Mouse (Mus musculus): ENCODE data around the gene Idh1. TPM values are rescaled to one million over a fixed set of nuclear protein-coding genes. Genes with fewer than 3 reads are reported as not detected.

Idh1 gene
- polyA plus RNA-seq, 1 experiment from 2014 or later = 539 TPM

DNA sequence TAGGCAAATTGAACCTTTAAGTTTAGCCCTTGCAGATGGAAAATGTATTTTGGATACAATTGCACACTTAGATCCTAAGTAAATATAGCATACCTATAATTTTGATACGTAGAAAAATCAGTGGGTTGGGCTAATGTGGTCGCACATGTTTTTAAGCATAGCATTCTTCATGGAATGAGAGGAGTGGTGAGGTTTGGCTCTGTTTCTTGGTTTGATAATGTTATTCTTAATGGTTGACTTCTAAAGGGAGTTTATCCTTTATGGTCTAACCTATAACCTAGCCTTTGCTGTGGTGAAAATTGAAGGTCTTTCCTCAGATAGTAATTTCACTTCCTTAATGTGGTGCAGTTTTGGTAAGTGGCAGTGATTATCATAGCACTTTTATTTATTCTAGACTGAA, 12.6 kb upstream of the Idh1 start:
- Histone ChIP-seq H3K4me2 (ENCODE audit: low read length) (no peak overlapping the region), H3K27me3 (replicated peaks; ENCODE audit: control insufficient read depth, insufficient read depth, low read length) (no peaks in the 10 kb centered on the region), H3K9me3 (replicated peaks; ENCODE audit: control insufficient read depth, low read length) (no peaks in the 10 kb centered on the region), H3K9ac (ENCODE audit: low read length) (no peak overlapping the region), H3K4me1 (ENCODE audit: control insufficient read depth, insufficient read depth, low read length) (no peaks in the 10 kb centered on the region), H3K4me3 (ENCODE audit: low read depth, low read length) (no peak overlapping the region), H3K36me3 (ENCODE audit: control insufficient read depth, insufficient read depth, low read length) (peaks cover 31% of the 10 kb centered on the region), H3K27ac (ENCODE audit: low read depth, low read length) (no peak overlapping the region)
- WGBS = 94% methylated on average over 2 of the region's 2 CpGs
- ATAC-seq = no peak
- no peak for DNase-seq (ENCODE audit: low spot score)

DNA sequence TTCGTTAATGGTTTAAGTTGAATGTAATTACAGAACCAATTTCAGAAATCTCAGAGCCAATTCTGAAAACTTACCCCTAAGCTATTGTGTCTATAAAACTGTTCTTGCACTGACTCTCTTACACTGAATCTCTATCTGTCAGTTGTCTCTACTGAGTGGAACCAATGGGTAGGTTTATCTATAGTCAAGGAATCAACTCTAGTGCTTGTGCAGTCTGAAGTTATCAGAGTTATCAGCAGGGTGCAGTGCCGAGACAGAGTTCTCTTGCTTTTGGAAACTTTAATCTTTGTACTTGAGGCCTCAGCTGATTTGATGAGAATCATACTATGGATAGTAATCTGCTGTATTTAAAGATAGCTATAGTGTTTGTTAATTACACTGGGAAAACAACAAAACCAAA, 12.1 kb upstream of the Idh1 start:
- no peak overlapping the region for H3K4me3 ChIP-seq (ENCODE audit: low read depth, low read length)
- peaks cover 29% of the 10 kb centered on the region for H3K36me3 ChIP-seq (ENCODE audit: control insufficient read depth, insufficient read depth, low read length)
- H3K27me3 ChIP-seq (replicated peaks; ENCODE audit: control insufficient read depth, insufficient read depth, low read length) = no peaks in the 10 kb centered on the region
- WGBS = 92% methylated on average over 2 of the region's 2 CpGs
- no peaks in the 10 kb centered on the region for H3K9me3 ChIP-seq (replicated peaks; ENCODE audit: control insufficient read depth, low read length)
- no peak overlapping the region for H3K27ac ChIP-seq (ENCODE audit: low read depth, low read length)
- H3K9ac ChIP-seq (ENCODE audit: low read length) = no peak overlapping the region
- no peak overlapping the region for H3K4me2 ChIP-seq (ENCODE audit: low read length)
- ATAC-seq (no peak), DNase-seq (ENCODE audit: low spot score) (no peak)
- H3K4me1 ChIP-seq (ENCODE audit: control insufficient read depth, insufficient read depth, low read length) = no peaks in the 10 kb centered on the region

DNA sequence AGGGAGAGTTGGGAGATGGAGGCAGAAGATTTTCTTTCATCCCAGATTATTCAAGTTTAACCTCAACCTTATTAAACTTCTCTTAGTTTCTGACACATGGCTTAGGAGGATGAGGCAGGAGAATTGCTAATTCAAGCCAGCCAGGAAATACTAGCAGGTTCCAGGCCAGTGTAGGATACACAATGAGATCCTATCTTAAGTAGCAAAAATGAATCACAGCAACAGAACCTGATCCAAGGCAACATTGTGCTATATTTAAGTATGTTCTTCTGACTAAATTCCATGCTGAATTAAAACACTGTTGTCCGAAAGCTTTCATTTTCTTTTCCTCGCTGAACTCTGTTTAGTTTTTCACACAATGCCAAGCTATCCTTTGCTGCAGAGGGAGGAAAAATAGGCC, 6.9 kb upstream of the Idh1 start:
- ATAC-seq (no peak), DNase-seq (ENCODE audit: low spot score) (no peak)
- no peaks in the 10 kb centered on the region for H3K27me3 ChIP-seq (replicated peaks; ENCODE audit: control insufficient read depth, insufficient read depth, low read length)
- 92% methylated on average over 2 of the region's 2 CpGs for WGBS
- H3K27ac ChIP-seq (ENCODE audit: low read depth, low read length) = no peak overlapping the region
- no peak overlapping the region for H3K9ac ChIP-seq (ENCODE audit: low read length)
- H3K4me1 ChIP-seq (ENCODE audit: control insufficient read depth, insufficient read depth, low read length) = no peaks in the 10 kb centered on the region
- peaks cover 40% of the 10 kb centered on the region for H3K36me3 ChIP-seq (ENCODE audit: control insufficient read depth, insufficient read depth, low read length)
- H3K4me3 ChIP-seq (ENCODE audit: low read depth, low read length) = no peak overlapping the region
- H3K9me3 ChIP-seq (replicated peaks; ENCODE audit: control insufficient read depth, low read length) = no peaks in the 10 kb centered on the region
- no peak overlapping the region for H3K4me2 ChIP-seq (ENCODE audit: low read length)

DNA sequence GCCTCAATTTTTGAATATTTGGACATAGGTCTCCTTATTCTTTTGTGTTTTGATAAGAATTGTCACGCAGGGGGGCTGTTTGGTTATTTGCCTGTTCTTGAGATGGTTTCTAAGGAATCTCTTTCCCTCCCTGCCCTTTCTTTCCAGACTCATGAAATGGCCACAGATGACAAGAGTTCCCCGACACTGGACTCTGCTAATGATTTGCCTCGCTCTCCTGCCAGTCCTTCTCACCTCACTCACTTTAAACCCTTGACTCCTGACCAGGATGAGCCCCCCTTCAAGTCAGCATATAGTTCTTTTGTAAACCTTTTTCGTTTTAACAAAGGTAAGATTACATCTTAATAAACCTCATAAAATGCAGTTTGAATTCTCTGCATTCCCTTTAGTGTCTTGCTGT, 3.9 kb upstream of the Idh1 start:
- Histone ChIP-seq H3K27ac (ENCODE audit: low read depth, low read length) (no peak overlapping the region), H3K4me1 (ENCODE audit: control insufficient read depth, insufficient read depth, low read length) (peaks cover 6% of the 10 kb centered on the region), H3K9ac (ENCODE audit: low read length) (no peak overlapping the region), H3K4me3 (ENCODE audit: low read depth, low read length) (no peak overlapping the region), H3K27me3 (replicated peaks; ENCODE audit: control insufficient read depth, insufficient read depth, low read length) (no peaks in the 10 kb centered on the region), H3K36me3 (ENCODE audit: control insufficient read depth, insufficient read depth, low read length) (peaks cover 23% of the 10 kb centered on the region), H3K4me2 (ENCODE audit: low read length) (no peak overlapping the region), H3K9me3 (replicated peaks; ENCODE audit: control insufficient read depth, low read length) (no peaks in the 10 kb centered on the region)
- no peak for DNase-seq (ENCODE audit: low spot score)
- 89% methylated on average over 4 of the region's 4 CpGs for WGBS
- ATAC-seq = no peak

DNA sequence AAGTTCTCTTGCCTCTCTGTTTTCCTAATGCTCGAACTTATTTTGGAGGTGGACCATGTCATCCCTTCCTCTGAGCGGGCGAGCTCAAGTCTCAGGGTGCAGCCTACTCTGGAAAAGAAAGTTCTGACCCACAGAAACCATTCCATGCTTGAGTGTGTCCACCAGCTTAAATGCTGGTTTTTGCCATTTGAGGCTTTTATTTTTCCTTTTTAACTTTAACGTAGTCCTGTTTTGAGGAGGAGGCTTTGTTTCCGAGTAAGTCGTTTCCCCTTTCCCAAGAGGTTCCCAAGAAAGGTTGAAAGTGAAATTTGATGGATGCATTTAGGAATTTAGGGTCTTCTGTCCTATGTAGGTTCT, 752 bp upstream of the Idh1 start:
- Histone ChIP-seq H3K9ac (ENCODE audit: low read length) (peak overlapping the region; percentile 86), H3K27me3 (replicated peaks; ENCODE audit: control insufficient read depth, insufficient read depth, low read length) (no peaks in the 10 kb centered on the region), H3K9me3 (replicated peaks; ENCODE audit: control insufficient read depth, low read length) (no peaks in the 10 kb centered on the region), H3K4me2 (ENCODE audit: low read length) (peak overlapping the region; percentile 61), H3K27ac (ENCODE audit: low read depth, low read length) (no peak overlapping the region; the same call in 1 of the 2 replicates), H3K4me3 (ENCODE audit: low read depth, low read length) (peak overlapping the region; percentile 88), H3K36me3 (ENCODE audit: control insufficient read depth, insufficient read depth, low read length) (peaks cover 8% of the 10 kb centered on the region), H3K4me1 (ENCODE audit: control insufficient read depth, insufficient read depth, low read length) (peaks cover 6% of the 10 kb centered on the region)
- ATAC-seq (no peak; the same call in 1 of the 2 replicates), DNase-seq (ENCODE audit: low spot score) (no peak)
- WGBS = 0% methylated on average over 6 of the region's 6 CpGs

DNA sequence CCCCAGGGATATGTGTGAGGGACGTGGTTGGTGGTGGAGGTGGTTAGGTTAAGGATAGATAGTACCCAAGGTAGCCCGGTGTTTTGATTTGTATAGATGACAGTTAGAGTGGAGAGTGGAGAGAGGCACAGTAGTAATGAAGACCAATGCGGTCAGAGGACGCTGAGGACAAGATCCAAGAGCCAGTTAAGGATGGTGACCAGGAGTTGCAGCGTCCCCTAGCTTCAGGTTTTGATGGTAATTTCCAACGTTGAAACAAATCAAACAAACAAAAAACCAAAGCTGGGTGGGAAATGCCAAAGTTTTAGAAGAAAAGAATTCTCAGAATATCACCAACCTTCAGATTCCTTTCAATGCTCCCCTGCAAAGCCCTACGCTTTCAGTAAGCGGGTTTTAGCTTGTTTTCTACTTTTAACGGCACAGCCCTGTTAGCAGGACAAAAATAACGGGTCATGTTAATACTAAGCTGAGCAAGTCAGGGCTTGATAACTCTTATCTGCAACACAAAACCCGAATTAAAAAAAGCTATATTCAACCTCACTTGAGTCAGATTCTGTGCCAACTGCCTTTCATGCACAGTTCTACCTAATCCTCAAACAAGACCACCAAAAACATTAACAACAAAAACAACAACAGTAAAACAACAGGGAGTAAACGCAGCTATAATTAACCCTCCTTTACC, 635 bp downstream of the Idh1 start:
- Histone ChIP-seq H3K36me3 (ENCODE audit: control insufficient read depth, insufficient read depth, low read length) (no peaks in the 10 kb centered on the region), H3K27me3 (replicated peaks; ENCODE audit: control insufficient read depth, insufficient read depth, low read length) (no peaks in the 10 kb centered on the region), H3K9me3 (replicated peaks; ENCODE audit: control insufficient read depth, low read length) (no peaks in the 10 kb centered on the region), H3K4me2 (ENCODE audit: low read length) (peak overlapping the region; percentile 70), H3K4me3 (ENCODE audit: low read depth, low read length) (peak overlapping the region; percentile 88), H3K4me1 (ENCODE audit: control insufficient read depth, insufficient read depth, low read length) (peaks cover 6% of the 10 kb centered on the region), H3K27ac (ENCODE audit: low read depth, low read length) (0 out of 2 replicates have a peak overlapping the region, but pooled peaks have one; percentile 44), H3K9ac (ENCODE audit: low read length) (peak overlapping the region; percentile 66)
- ATAC-seq (no peak), DNase-seq (ENCODE audit: low spot score) (no peak)
- 26% methylated on average over 12 of the region's 12 CpGs for WGBS

DNA sequence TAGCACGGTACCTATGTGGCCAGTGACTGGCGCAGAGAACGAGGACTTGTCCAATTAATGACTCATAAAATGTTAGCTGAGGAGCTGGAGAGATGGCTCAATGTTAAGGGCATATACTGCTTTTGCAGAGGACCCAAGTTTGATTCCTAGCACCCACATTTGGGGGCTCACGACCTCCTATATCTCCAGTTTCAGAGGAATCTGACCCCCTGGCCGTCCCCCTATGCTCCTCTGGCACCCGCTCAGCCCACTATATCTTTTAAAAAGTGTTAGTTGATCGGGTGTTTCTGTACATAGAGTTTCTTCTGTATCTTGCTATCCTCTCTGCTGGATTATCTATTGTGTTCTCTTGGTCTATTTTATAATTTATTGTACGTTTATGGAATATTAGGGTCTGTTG, 1.3 kb downstream of the Idh1 start:
- no peak overlapping the region for H3K4me2 ChIP-seq (ENCODE audit: low read length)
- H3K9me3 ChIP-seq (replicated peaks; ENCODE audit: control insufficient read depth, low read length) = no peaks in the 10 kb centered on the region
- DNase-seq (ENCODE audit: low spot score) = no peak
- no peaks in the 10 kb centered on the region for H3K36me3 ChIP-seq (ENCODE audit: control insufficient read depth, insufficient read depth, low read length)
- no peaks in the 10 kb centered on the region for H3K27me3 ChIP-seq (replicated peaks; ENCODE audit: control insufficient read depth, insufficient read depth, low read length)
- ATAC-seq = no peak
- 89% methylated on average over 8 of the region's 8 CpGs for WGBS
- H3K4me1 ChIP-seq (ENCODE audit: control insufficient read depth, insufficient read depth, low read length) = peaks cover 6% of the 10 kb centered on the region
- H3K27ac ChIP-seq (ENCODE audit: low read depth, low read length) = no peak overlapping the region
- H3K9ac ChIP-seq (ENCODE audit: low read length) = no peak overlapping the region
- no peak overlapping the region for H3K4me3 ChIP-seq (ENCODE audit: low read depth, low read length)

DNA sequence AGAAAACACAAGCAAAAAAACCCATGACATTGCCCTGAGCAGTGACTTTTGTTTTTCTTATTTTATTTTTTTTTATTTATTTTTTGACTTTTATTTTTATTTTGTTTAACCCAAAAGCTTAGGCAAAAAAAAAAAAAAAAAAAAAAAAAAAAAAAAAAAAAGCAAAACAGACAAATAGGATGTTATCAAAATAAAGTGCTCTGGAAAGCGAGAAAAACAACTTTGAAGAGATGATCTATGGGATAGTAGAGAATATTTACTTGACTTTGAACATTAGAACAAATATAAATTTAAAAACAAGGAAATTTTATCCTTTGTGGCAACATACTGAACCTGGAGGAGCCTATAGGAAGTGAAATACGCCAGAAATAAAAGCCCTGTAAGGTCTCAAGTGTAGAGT, 2.3 kb downstream of the Idh1 start:
- H3K4me1 ChIP-seq (ENCODE audit: control insufficient read depth, insufficient read depth, low read length) = peaks cover 6% of the 10 kb centered on the region
- no peaks in the 10 kb centered on the region for H3K9me3 ChIP-seq (replicated peaks; ENCODE audit: control insufficient read depth, low read length)
- no peak overlapping the region for H3K27ac ChIP-seq (ENCODE audit: low read depth, low read length)
- H3K4me2 ChIP-seq (ENCODE audit: low read length) = no peak overlapping the region
- no peaks in the 10 kb centered on the region for H3K36me3 ChIP-seq (ENCODE audit: control insufficient read depth, insufficient read depth, low read length)
- 88% methylated on average over 2 of the region's 2 CpGs for WGBS
- H3K27me3 ChIP-seq (replicated peaks; ENCODE audit: control insufficient read depth, insufficient read depth, low read length) = no peaks in the 10 kb centered on the region
- H3K9ac ChIP-seq (ENCODE audit: low read length) = no peak overlapping the region
- DNase-seq (ENCODE audit: low spot score) (no peak), ATAC-seq (no peak)
- no peak overlapping the region for H3K4me3 ChIP-seq (ENCODE audit: low read depth, low read length)

DNA sequence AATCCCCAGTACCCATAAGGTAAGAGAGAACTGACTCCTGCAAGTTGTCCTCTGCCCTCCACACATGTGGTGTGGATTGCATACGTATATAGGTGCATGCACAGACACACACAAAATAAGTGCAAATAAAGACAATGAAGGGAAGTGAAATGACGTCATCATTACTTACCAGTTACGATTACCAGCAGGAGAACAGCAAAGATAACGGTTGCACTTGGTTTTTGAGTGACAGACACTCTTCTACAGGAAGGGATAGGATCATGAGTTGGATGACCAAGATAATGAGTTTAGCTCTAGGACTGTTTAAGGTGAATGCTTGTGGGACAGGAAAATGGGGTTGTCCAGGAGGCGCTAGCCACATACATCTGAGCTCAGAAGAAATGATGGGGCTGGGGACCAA, 4.8 kb downstream of the Idh1 start:
- DNase-seq (ENCODE audit: low spot score) = no peak
- H3K27me3 ChIP-seq (replicated peaks; ENCODE audit: control insufficient read depth, insufficient read depth, low read length) = no peaks in the 10 kb centered on the region
- H3K4me1 ChIP-seq (ENCODE audit: control insufficient read depth, insufficient read depth, low read length) = peaks cover 12% of the 10 kb centered on the region
- no peak for ATAC-seq
- no peaks in the 10 kb centered on the region for H3K36me3 ChIP-seq (ENCODE audit: control insufficient read depth, insufficient read depth, low read length)
- no peak overlapping the region for H3K4me2 ChIP-seq (ENCODE audit: low read length)
- H3K27ac ChIP-seq (ENCODE audit: low read depth, low read length) = no peak overlapping the region
- WGBS = 89% methylated on average over 5 of the region's 5 CpGs
- no peak overlapping the region for H3K4me3 ChIP-seq (ENCODE audit: low read depth, low read length)
- H3K9ac ChIP-seq (ENCODE audit: low read length) = no peak overlapping the region
- no peaks in the 10 kb centered on the region for H3K9me3 ChIP-seq (replicated peaks; ENCODE audit: control insufficient read depth, low read length)

All from forebrain, embryonic 14.5 days (tissue).